Mouse (Mus musculus) common myeloid progenitor, adult 5-6 weeks (primary cell): ENCODE results near the gene Lrcol1. TPM values are rescaled to one million over a fixed set of nuclear protein-coding genes. Genes with fewer than 3 reads are reported as not detected.

Experiments used
- ATAC-seq: replicated peaks from 2 replicates; pipeline ENCODE4 v1.8.0; 2016; ENCODE audit warnings: low read depth, mild to moderate bottlenecking, moderate TSS enrichment, inconsistent platforms; ENCODE audit not compliant: poor library complexity, severe bottlenecking
- total RNA-seq: library from RNA; stranded (forward); fragments of 200-1000, 187-1606 nt; gene quantifications from 2 replicates; pipeline ENCODE4 v1.2.3, GENCODE M21; 2017

Gene Lrcol1
- not detected in 2 replicates for total RNA-seq

DNA sequence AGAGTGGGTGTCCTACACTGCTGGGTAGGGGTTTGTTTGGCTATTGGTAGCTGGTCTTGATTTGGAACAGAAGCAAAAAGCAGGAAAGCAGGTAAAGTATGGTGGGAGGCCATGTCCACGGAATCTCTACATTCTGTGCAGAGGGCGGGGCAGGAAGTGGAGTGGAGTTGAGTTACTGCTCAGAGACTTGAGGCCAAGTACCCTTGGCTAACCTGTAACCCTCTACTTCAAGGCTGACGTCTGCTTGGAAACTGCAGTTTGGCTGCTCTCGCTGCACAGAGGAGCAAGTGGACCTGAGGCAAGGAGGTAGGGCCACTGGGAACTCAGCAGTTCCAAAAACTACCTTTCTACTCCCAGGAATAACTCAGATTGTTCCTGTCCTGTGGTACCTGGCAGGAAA is at the start of gene Lrcol1:
Gene Lrcol1, plus strand, starts transcription at position 207 of the 400 bp plus-strand sequence.
- no peak for ATAC-seq

DNA sequence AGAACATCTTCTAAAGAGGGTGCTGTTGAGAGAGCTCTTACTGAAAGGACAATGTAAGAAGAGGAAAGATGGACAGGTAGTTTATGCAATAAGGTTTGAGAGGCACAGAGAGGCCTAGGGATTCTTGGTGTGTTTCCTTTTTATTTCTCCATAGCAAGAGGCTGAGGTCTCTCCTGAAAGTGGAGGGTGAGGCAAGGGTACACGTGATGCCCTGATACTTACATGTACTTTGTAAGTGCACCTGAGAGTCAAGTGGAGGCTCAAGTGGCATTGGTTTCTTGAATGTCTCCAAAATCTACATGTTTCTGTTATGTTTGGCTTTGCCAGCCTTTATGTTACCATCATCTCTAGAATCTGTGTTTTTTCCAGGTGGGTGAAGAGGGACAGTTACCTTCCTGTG is 47.9 kb upstream of the Lrcol1 start:
- no peak for ATAC-seq

DNA sequence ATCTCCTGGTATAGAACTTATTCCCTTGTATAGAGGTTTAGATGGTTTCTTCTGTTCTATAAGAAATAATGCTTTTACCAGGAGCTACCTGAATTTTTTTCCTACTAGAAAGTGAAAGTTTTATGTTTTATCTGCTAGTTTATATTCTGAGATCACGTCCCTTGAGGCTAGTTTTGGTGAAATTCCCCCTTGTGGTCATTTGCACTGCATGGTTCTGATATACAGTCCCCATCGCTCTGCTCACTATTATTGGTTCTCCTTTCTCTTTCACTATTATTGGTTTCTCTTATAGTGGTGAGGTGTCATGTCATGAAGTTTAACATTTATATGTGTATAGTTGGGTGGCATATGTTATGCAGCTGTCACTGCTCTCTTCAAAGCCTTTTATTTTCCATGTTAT is 43.9 kb upstream of the Lrcol1 start:
- ATAC-seq: no peak

DNA sequence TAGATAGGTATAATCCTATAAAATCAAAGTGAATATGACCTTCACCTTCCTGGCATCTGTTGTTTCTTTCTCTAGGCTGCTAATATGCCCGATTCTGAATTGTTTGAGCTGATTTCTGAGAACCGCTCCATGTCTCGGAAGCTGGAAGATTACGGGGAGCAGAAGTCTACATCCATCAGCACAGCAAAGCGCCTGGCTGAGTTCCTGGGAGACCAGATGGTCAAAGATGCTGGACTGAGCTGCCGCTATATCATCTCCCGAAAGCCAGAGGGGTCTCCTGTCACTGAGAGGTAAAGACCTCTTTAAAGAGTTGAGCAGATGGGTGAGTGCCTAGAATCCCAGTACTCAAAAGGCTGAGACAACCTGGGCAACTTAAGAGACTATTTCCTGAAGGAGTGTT is 35.7 kb upstream of the Lrcol1 start:
- ATAC-seq: no peak

DNA sequence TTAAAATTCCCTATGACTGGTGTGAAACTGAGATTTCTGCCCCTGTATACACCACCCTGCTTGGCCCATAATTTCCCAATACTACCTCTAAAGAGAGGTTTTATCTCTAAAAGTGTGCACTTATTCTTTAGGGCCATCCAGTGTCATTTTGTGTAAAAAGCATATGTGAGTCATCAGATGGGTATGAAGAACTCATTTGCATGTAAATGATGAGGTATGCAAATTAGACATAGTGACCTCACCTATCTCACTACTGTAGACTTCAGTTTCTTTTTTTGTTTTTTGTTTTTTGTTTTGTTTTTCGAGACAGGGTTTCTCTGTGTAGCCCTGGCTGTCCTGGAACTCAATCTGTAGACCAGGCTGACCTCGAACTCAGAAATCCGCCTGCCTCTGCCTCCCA is 31.4 kb upstream of the Lrcol1 start:
- no peak for ATAC-seq

- peak; percentile 74 for ATAC-seq
Measured at GRCm38 (mm10) chr5:110330508-110330907, 14.0 kb upstream of the Lrcol1 start.

- no peak for ATAC-seq
Measured at GRCm38 (mm10) chr5:110338792-110339191, 5.7 kb upstream of the Lrcol1 start.

GRCm38 (mm10) chr5:110342648-110343284 is 1.8 kb upstream of the Lrcol1 start, which contains the start of gene P2rx2:
Gene P2rx2 (minus strand): TSS chr5:110343212.
- ATAC-seq: peak; percentile 68

- ATAC-seq: peak; percentile 59
Measured at GRCm38 (mm10) chr5:110345553-110345952, 1.0 kb downstream of the Lrcol1 start.

DNA sequence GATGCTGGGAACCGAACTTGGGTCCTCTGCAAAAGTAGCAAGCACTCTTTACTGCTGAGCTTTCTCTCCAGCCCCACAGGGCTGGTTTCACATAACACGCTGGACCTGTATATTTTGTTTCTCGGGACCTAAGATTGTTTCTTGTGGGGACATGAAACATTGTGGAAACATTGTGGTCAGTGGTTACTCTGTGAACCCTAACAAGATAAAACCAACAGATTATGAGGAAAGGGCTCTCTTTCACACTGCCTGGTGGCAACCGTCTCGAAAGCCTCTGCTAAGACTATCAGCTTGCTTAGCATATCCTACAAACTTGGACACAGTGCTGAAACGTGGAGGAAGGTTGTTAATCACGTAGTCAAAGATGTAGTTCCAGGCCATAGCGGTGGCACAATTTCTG is 2.5 kb downstream of the Lrcol1 start:
- no peak for ATAC-seq

- ATAC-seq: peak; percentile 77
Measured at GRCm38 (mm10) chr5:110354716-110355115, 10.2 kb downstream of the Lrcol1 start.

DNA sequence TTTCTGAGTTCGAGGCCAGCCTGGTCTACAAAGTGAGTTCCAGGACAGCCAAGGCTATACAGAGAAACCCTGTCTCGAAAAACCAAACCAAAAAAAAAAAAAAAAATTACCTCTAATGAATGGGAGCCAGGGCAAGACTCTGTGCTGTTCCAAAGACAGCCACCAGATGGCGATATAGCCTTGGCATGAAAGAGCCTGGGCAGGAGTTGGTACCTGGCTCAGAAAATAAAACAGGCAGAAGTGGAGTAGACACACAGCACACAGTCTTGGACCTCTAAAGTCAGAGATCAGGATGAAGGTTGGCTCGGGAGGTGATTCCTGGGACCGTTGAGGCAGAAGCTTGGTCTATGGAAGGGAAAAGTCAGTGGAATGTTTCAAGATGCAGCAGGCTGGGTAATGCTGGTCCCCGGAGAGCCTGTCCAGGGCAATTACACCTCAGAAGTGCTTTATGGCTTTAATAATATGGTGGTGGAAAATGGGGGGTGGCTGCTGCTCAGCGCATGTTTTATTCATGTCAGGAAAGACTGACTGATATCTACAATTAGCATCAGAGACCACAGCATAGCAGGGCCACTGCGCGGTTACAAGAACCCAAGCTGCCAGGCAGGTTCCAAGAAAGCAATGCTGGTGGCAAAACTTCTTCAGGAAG is 13.1 kb downstream of the Lrcol1 start:
- peak; percentile 85 for ATAC-seq

GRCm38 (mm10) chr5:110361465-110361864 is 16.9 kb downstream of the Lrcol1 start:
- no peak for ATAC-seq

DNA sequence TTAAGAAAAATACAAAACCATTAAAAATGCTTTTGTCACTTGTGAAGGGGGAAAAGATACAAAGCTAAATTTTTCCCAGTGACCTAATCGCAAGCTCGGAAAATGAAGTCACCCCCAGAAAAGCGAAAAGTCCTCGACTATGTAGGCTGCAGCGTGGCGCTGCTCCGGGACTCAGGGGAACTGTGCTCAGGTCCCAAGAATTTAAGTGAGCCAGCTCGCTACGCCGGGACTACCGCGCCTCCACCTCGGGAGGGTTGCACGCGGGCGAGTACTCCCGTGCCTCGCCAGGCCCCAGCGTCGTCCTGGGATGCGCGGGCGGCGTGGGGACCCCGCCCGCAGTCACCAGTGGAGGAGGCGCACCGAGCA is 18.3 kb downstream of the Lrcol1 start:
- ATAC-seq: no peak

DNA sequence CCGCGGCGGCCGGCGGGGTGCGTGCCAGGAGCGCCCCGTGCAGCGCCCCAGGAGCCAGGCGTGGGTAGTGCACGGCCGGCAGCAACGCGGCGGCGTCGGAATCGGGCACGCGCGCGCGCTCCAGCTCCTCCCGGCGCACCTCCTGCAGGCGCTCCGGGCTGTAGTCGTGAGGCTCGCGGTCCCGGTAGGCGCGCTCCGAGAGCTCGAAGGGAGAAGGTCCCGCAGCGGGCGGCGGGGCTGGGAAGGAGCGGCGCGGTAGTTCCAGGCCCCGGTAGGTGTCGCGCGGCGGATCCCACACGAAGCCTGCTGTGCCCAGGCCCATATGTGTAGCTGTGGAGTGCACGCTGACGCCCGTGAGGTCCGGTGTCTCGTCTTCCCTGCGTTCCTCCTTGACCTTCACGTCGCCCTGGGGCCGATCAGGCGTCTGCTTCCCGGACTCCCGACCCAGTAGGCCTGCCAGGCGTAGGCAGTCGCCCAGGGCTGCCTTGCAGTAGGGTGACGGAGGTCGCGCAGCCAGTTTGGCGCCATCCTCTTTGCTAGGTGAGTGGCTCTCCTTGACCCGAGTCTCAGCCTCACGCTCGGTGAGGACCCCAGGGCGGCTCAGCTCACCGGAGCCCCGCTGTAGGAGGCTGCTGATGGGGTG is 18.8 kb downstream of the Lrcol1 start:
- peak; percentile 87 for ATAC-seq

GRCm38 (mm10) chr5:110363822-110364545 is 19.5 kb downstream of the Lrcol1 start:
- peak; percentile 23; the same call in 1 of the 2 replicates for ATAC-seq

DNA sequence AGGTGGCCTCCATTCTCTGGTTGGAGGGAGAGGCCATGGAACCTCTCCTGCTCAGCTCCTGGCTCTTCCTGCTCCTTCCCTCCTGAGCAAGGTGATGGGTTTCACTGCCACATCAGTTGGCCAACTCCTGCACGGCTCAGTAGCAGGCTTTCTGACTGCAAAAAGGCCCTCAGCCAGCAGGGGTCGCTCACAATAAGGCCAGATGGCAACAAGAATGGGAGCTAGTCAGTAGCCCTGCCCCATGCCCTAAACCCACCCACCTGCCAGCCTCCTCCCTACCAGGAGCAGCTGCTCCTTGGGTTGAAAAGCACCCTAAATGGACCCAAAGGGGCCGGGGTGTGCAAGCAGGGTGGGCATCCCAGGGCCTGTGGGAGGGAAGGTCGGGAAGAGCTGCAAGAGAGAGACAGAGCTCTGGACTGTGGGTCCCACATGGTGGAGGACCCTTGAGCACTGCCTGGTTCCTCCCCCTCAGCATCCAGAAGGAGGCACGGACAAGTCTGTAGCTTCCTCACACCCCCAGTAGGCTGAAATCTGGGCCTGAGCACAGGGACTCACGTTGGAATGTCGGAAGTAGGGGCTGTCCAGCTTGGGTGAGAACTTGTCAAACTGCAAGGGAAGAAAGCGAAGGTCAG is 32.4 kb downstream of the Lrcol1 start:
- peak; percentile 85 for ATAC-seq

- ATAC-seq: no peak
Measured at GRCm38 (mm10) chr5:110378181-110378583, 33.7 kb downstream of the Lrcol1 start.

DNA sequence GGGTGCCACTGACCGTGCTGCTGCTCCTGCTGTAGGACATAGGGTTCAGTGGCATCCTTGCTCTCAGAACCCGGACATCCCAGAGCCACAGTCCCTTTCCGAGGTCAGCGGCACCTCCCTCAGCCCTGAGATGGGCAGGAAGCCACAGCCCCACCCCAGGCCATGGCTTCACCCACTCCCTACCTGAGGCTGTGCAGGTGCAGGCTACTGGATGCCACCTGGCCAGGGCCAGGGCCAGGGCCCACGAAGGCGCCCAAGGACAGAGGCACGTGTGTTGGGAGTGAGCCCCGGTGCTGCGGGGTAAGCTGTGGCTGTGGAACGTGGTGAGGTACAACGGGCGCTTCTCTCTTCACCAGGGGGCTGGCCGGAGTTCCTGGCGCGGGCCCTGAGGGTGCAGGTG is 34.6 kb downstream of the Lrcol1 start:
- no peak for ATAC-seq

DNA sequence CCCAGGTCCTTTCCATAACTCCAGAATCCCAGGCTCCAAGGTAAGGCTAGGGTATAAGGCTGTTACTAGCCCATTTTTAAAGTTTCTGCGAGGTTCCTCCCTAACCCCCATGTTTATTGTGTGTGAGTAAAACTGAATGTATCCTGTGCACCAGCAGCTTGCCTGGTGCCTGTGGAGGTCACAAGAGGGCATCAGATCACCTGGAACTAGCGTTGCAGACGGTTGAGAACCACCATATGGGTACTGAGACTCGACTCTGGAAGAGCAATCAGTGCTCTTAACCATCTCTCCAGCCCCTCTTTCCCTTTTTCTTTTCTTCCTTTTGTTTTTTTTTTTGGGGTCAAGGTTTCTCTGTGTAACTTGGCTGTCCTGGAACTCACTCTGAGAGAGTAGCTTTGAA is 35.3 kb downstream of the Lrcol1 start:
- no peak for ATAC-seq
